Mouse (Mus musculus) c-Kit-positive CD71-negative TER-119-negative erythroid progenitor cells, embryonic 14.5 days (primary cell): ENCODE results near the gene Parvg.
A peak's percentile ranks its signal among the peaks of the same experiment; 100 is the strongest.

ENCODE experiments used
- DNase-seq: peaks from one replicate; pipeline ENCODE4 v3.0.0-alpha.2; 2013; ENCODE audit warnings: low read depth

Gene Parvg

DNA sequence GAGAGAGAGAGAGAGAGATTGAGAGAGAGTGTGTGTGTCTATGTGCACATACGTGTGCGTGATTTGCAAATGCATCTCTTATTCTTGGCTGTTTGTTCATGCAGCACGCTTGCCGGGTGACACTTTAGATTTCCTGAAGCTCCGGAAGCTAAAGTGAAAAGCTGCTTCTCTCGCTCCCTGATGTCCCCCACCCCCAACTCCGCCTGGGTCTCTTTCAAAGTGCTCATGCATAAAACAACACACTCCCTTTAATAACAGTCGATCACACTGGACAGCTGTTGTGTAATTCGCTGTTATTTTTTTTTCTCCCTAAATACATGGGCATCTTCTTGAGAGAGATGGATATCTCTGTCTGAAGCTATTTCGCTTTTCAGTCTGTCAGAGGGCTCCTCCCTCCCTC, 18.5 kb upstream of the Parvg start:
- no peak for DNase-seq

DNA sequence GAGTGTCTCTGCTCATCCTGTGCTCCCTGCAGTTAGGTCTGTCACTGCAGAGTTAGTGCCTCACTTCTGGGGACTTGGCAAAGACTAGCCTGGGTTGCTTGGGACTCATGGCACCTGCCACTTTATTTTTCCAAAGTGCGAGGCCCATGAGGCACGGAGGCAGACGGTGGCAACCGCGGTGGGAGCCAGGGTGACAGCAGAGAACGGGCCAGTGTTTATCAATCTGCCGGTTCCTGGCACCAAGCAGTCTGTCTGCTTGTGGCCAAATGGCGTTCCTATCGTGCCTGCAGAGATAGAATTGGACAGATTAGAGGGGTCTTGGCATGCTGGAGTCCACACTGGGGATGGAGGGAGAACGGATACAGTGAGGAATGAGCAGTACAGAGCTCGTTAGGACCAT, 13.6 kb upstream of the Parvg start:
- DNase-seq: no peak

DNA sequence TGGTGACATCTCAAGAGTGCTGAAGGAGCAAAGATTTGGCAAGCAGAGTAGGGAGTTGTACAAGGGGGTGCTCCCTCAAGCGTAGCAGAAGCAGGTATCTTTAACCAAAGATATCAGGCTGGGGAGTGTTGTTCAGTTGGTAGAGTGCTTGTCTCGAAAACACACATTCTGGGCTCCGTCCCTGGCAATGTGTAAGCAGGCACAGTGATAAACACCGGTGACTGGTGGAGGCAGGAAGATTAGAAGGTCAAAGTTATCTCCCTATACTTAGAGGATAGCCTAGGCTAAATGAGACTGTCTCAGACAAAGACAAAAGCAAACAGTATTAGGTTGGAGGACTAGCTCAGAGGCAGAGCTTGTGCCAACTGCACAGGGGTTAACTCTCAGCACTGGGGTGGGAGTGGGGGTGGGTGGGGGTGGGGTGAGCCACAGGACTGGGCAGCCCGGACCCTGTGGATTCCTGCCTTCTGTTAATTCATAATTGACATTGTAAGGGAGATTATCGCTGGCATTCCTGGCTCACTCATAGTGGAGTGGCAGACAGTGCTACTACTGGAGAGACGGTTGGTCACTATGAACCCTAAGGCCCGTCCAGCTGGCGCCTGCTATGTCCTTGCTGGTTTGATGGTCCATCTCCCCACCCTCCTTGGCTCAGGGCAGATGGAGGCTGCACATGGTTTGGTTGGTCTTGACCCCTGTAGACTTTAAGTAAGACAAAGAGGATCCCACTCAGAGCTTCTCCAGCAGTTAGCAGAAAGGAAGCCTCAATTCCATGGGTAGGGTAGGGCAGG, 12.3 kb upstream of the Parvg start:
- no peak for DNase-seq

DNA sequence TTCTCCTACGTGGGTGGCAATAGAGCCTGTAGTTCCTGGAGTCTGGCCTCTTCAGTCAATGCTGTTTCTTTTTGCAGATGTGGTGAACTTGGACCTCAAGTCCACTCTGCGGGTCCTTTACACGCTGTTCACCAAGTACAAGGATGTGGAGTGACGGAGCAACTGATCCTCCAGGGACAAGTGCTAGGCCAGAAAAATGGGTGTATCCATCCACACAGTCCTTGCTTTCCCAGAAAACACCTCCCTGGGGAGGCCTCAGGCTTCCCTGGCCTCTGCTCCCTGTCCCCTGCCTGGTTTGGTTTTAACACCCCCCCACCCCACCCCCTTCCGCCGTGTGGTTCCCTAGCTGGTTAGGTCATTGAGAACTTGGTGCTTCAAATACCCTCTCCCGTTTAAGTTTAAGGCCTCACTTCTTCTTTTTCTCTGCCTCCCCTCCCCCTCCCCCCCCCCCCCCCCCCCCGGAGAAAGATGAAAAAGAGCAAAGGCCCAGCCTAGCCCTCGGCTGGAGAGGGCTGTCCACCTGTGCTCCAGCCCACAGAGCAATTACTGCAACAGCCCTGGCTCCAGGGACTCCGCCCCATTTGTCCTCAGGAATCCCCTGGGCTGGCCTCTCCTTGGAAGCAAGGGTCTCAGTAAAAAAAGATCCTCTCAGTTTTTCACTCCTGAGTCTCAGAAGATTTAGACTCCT, 10.8 kb upstream of the Parvg start:
- DNase-seq: no peak

DNA sequence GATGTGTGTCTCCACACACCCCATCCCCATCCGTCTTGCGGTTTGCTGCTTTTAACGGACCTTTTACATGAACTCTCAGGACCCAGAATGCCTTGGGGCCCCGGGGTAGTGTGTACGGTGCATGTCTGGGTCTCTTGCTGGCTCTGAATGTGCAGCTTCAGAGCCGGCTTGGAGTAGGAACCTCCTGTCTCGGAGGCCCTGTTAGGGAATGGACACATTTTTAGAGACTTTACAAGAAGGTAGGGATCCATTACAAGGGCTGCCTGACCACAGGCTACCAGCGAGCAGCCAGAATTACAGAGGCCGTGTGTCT, 10.3 kb upstream of the Parvg start:
- peak; percentile 62 for DNase-seq

DNA sequence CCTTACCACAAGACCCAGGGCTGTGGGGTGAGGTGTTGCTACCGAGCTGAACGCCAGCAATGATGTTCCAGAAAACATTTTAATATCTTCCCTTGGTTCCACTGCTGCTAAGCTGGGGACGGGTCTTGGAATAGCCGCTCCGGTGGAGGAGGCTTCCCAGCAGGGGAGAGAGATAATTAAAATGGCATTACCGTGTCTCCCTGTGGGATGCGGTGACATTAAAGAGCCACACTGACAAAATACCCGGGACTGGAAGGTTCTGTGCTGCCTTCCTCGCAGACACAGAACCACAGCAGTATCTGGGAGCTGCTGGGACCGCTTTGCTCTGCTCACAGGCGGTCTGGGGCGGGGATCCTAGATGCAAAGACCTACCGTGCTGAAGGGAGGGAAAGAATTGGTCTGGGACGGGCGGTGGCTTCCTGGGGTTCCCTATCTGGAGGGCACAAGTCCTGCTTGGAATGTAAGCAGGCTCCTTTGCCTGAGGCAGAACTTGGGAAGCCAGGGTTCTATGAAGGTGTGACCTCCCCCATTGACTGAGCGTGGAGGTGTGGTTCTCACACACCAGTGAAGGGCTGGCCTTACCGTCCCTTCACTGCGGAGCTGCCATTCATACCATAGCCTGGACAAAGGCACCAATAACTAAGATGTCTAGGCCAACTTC, 9.3 kb upstream of the Parvg start:
- no peak for DNase-seq

DNA sequence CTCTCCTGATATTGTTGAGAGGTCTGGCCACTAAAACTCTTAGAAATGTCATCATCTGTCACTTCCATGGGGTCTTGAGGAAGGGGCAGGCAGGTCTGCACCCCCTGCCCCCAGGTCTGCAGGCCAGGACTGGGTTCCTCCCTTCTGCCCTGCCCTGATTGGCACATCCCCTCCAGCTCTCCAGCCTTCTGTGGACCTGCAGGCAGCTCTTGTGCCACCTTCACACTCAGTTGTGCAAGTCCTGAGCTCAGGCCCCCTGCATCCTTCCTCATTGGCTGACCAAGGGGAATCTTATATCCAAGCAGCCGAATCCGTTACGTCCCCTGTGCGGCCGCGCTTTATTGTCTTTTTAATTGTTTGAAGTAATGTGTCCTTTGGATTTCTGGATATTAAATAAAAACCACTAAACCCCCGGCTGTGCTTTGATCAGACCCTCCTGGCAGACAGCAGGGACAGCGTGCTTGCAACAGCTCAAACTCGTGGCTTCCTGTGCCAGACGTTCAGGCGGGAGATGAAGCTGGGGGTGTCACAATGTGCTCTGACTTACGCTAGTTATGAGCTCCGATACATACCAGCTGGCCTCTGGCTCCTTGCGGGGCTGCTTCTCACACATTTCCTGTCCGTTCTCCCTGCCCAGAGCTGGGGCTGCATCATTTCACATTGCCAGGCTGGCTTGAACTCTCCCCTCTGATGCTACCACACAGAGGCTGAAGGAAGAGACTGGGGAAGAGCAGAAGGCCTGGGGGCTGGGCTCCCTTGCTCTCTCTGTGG, 8.4 kb upstream of the Parvg start:
- DNase-seq: no peak

DNA sequence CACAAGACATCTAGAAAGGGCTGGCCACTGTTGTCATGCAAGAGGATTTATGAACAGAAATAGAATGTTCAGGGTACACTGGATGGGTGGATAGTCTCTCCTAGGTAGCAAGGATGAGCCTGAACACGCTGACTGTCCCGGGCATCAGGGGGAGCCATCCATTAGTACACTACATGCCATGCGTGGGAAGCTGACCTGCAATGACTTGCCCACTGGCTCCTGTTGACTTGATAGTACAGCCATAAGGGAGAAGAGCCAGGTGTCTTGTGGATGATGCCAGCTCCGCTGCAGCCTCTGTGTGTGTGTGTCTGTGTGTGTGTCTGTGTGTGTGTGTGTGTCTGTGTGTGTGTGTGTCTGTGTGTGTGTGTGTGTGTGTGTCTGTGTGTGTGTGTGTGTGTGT, 4.4 kb upstream of the Parvg start:
- no peak for DNase-seq

DNA sequence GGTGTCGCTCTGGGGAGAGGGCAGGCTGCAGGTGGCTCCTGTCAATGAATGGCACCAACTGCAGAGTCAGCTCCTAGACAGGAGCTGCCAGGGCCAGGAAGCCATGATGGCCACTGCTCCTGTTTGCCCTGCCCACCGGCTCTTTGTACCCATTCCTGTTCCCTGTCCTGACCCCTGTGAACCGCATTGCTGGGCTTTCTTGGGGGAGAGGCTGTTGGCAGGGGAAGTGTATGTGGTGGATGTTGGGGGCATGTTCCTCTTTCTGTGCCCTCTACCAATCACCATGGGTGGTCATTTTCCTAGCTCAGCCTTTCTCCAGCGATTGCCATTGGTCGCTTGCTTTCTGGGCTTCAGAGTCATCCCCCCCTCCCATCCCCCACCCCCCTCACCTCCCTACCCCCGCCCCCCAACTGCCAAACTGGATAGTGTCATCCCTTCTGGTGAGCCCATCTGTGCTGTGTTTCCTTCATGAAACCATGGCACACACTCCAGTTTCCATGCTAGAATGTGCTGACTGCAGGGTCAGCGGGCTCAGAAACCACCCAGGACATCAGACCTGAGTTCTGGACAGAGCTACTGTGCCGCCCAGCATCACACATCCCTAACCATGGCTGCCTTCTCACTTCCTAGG, 2.2 kb upstream of the Parvg start:
- DNase-seq: no peak

DNA sequence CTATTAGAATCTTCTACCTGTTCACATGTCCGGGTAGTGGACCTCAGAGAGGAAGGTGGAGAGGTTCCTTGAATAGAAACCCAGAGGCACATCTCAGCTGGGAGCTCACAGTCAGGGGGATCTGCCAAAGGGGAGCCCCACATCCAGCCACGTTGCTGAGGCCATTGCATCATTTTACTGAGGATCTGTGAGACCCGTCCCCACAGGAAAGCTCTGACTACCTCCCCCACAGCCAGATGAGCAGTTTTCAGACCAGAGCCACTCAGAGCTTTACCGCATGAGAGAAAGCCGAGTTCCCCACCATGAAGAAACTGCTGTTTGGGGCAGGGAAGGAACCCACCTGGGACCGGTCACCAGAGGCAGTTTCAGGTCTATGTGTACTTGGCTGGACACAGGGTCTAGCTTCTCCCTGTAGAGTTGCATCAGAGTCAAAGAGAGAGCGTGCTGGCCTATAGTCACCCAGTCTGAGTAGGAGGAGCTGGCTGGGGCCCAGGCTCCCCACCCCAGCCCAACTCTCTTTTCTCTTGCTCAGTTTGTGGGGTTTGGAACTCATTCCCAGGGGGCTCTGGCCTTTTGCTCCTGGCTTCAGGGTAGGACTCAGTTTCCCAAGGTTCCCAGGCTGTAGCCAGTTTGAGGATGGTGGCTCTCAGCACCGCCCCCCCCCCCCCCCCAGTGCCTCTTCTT, 1.2 kb downstream of the Parvg start:
- DNase-seq: no peak

DNA sequence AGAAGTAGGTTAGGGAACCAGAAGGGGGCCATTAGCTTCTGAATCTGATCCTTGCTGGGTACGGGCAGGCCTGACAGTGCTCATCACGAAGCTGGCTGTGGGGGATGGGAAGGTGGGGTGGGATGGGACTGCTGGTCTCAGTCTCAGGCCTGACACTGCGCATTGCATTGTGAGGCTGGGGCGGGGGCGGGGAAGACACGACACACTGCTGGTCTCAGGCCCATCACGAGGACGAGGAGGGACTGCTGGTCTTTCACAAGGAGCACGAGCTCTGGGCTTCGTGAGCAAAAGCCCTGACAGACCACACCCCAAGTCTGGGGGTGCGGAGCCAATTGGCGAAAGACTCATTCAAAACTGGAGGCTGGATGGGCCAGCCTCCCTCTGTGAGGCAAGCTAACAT, 1.9 kb downstream of the Parvg start:
- no peak for DNase-seq

DNA sequence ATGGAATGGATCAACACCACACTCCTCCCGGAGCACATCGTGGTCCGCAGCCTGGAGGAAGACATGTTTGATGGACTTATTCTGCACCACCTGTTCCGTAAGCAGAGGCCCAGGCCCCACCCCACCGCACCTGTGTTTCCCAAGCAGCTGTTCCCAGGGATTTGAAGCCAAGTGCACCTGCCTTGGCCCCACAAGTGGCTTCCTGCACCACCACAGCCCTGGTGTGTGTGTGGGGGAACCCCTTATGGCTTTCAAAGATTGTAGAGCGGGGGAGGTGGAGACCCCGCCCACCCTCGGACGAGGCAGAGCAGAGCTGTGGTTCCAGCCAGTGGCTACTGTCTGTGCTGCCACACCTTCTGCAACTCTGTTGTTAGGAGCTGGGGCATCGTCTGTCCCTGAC, 5.0 kb downstream of the Parvg start:
- no peak for DNase-seq

DNA sequence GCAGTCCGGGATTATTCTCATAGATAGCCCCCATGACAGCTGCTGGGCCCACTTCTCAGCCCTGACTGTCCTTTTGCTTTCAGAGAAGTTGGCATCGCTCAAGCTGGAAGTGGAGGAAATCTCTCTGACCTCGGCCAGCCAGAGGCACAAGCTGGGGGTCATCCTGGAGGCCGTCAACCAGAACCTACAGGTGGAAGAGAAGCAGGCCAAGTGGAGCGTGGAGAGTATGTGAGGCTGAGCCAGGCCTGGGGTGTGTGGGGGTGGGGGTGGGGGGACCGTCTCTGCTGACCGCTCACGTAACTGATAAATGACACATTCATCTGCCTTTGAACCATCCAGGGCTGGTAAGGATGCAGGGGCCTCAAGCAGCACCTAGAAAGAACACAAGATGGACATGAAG, 6.1 kb downstream of the Parvg start:
- DNase-seq: no peak

DNA sequence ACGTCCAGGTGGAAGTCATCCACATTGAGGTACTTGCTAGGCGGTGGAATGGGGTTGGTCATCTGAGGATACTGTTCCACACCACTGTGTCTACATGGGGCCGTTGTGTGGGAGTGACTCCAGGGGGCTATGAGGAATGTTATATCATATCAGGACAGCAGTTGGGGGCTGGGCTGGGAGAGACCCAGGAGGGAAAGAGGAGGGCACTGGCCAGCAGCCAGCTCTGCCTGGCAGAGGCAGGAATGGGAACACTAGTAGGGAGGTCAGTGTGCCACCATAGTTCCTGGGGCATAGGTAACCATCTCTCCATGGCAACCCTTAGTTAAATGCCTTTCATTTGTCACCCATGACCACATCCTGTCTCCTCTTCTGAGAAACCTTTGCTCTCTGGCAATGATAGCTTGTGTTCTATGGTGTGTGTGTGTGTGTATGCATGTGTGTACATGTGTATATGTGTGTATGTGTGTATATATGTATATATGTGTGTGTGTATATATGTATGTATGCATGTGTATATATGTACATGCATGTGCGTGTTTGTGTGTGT, 7.3 kb downstream of the Parvg start:
- DNase-seq: no peak

DNA sequence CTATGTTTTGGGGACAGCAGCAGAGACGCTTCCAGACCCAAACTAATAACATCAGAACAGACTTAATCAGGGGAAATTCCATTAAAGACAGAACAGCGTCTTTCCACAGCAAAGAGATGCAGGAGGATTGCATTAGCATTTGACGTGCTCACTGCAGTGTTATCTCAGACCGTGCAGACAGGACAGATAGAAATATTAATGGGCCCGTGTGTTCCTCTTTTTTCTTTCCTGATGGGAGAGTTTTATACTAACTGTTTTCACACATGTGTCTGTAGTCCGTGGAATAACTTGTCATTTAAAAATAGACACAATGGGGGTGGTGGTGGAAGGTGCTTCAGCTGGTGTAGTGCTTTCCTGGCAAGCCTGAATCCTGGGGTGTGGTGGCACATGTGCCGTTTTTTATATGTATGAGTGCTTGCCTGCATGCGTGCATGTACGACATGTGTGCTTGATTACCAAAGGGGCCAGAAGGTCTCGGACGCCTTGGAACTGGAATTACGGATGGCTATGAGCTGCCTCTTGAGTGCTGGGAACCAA, 12.5 kb downstream of the Parvg start:
- DNase-seq: no peak

DNA sequence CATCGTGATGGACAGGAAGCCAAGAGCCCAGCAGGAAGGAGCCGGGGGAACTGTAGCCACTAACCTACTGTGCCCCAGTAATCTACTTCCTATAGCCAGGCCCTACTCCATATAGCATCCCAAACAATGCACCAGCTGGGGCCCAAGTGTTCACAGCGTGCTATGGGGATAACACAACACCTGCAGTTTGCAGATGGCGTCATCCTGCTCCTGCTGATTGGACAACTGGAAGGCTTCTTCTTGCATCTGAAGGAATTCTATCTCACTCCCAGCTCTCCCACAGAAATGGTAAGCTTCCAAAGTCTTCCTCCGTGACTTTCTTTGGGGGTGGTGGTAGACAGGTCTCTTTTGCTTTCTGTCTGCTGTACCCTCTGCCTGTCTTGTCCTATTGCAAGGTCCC, 13.8 kb downstream of the Parvg start:
- DNase-seq: no peak

DNA sequence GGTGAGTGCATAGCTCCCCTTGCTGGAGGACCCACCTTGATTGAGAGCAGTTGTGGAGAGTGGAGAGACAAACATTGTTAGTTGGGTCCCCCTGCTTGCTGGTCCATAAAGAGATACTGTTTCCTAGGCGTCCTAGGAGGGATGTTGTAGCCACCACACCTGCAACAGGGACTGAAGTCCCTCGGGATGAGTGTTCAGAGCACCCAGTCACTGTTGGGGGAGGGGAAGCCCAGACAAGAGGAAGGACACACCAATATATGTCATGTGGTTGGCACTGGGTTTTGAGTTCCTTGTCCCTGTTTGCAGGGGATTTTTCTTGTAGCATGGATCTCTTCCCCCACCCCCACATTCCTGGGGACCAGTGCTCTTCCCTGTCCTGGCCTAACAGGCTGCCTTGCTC, 17.1 kb downstream of the Parvg start:
- DNase-seq: no peak

DNA sequence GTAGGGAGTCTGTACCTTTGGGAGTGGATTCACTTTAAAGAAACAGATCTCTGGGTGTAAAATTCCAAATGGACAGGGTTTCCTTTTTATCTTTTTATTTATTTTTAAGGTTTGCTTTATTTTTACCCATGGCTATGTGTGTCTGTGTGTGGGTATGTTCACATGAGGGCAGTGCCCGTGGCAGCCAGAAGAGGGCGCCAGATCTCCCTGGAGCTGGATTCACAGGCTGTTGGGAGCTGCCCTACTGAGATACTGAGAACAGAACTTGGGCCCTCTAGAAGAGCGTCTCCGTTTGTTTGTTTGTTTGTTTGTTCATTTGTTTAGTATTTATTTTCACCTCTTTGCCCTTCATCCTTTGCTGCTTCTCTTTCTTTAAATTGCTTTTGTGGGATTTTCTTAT, 24.9 kb downstream of the Parvg start:
- no peak for DNase-seq

DNA sequence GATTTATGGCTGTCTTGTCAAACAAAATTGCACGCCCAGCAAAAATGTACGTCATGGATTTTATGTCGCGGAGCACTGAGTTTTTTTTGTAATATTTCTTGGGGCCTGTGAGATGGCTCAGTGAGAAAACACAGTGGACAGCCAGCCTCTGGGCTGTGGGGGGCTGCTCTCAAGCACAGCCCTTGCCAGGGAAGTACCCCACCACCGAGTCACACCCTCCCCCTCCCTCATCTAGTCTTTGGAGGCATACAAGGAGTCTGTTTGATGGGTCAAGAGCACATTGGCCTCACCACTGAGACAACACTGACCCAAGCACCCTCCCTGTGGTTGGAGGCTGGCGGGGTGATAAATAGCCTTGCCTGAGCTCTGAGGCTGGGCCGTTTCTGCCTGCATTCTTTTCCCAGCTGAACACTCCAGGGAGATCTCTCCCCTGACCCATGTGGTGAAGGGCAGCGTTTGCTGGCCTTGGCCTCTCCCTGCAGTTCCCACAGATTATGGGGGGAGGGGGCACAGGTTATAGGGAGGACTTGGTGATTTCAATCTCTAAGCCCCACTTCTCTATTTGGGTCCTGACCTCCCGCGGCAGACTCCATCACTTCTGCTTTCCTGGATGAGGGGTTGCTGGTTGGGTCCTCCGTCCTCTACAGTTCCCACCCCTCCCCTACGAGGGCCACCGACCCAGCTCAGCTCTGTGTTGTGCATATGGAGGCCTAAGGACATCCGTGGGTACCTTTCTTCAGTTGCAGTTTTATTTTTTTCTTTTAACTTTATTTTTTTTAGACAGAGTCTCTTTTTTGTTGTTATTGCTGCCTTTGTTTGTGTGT, 26.3 kb downstream of the Parvg start:
- no peak for DNase-seq

DNA sequence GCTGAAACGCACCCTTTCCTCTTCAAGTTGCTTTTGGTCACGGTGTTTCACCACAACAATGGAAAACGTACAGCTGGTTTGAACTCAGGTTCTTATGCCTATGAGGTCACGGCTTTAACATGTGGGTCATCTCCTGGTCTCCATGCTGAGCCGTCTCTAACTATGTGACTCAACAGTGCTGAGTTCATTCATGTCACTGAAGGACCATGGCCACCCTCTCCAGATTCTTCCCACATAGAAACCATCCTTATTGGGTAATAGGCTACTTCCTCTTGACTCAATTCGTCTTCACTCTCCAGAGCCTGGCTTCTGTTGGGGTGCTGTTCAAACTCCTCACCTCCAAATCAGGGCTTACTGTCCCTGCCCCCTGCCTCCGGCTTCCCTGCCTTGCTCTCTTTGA, 27.5 kb downstream of the Parvg start:
- DNase-seq: no peak
